Mouse (Mus musculus): ENCODE measurements around the gene Olfr1484. TPM values are rescaled to one million over a fixed set of nuclear protein-coding genes. Genes with fewer than 3 reads are reported as not detected.
"Not testable (repeated sequence)": the region's sequence is repeated elsewhere in the genome, so short reads cannot be mapped to it uniquely, and the experiment has no call there.

Olfr1484 gene
- polyA plus RNA-seq (2015; fragmentation: Nextera tagmentation; extraction: Ambion mirVana), result not detected in 2 replicates

DNA sequence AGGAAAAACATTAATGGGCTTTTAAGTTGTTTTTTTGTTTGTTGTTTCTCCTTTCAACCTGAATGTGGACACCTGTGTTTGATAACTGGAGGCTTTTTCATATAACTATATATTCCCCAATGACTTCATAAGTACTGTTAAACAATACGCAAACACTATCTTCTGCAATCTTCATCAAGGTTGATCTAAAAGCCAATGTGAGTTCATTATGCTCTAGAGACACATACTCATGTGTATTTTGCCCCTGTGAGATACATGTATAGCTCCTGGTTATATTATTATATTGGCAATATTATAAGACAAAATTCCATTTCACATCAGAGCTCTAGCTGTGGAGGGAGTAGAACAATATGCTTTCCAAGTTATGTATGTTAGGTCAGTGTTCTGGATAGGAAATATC is at the start of gene Olfr1484:
Gene Olfr1484 (plus strand): TSS at position 301 of the 400 bp plus-strand sequence.
- Histone ChIP-seq H3K9me3 (no peaks in the 10 kb centered on the region), H3K9ac (no peak within 1 kb of the TSS), H3K4me3 (no peak within 1 kb of the TSS), H3K27ac (no peak within 1 kb of the TSS), H3K4me2 (no peak within 1 kb of the TSS), H3K4me1 (no peaks in the 10 kb centered on the region), H3K36me3 (no peaks in the 10 kb centered on the region), H3K27me3 (no peaks in the 10 kb centered on the region)
- 83% methylated on average over 1 of the region's 1 CpGs for WGBS
- no peak for ATAC-seq (ENCODE audit: insufficient number of reproducible peaks, low FRiP score, low TSS enrichment, low read depth)

- not testable (repeated sequence) for H3K27me3 ChIP-seq; H3K27ac ChIP-seq; H3K9me3 ChIP-seq; H3K4me1 ChIP-seq; H3K36me3 ChIP-seq; ATAC-seq (ENCODE audit: insufficient number of reproducible peaks, low FRiP score, low TSS enrichment, low read depth); H3K4me3 ChIP-seq; H3K9ac ChIP-seq; H3K4me2 ChIP-seq
- WGBS, result 87% methylated on average over 2 of the region's 2 CpGs
These were observed 33.8 kb downstream of the Olfr1484 start, which contains the start of gene Olfr1487 for GRCm38 (mm10) chr19:13617075-13617474. Gene Olfr1487 (plus strand): TSS chr19:13617375.

DNA sequence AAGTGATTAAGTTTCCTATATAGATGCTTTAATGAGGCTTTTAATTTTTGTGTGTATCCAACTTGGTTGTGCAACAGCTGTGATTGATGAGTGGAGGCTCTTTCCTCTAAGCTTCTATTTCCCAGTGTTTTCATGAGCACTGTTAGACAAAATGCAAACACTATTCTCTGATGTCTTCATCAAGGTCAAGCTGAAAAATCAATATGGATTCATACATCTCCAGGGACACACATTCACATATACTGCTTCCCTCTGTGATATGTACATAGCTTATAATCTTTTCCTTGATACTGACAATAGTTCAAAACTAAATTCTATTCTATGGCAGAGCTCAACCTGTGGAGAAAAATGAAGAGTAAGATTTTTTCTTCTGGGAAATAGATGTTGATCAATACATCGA is 48.0 kb downstream of the Olfr1484 start, which contains the start of gene Olfr1489:
Gene Olfr1489 (plus strand): TSS at position 301 of the 400 bp plus-strand sequence.
- no peak within 1 kb of the TSS for H3K4me3 ChIP-seq
- H3K27ac ChIP-seq, result no peak within 1 kb of the TSS
- ATAC-seq (ENCODE audit: insufficient number of reproducible peaks, low FRiP score, low TSS enrichment, low read depth), result no peak
- H3K4me1 ChIP-seq, result no peaks in the 10 kb centered on the region
- no peaks in the 10 kb centered on the region for H3K36me3 ChIP-seq
- no peaks in the 10 kb centered on the region for H3K9me3 ChIP-seq
- H3K9ac ChIP-seq, result no peak within 1 kb of the TSS
- H3K27me3 ChIP-seq, result no peaks in the 10 kb centered on the region
- no peak within 1 kb of the TSS for H3K4me2 ChIP-seq
- 84% methylated on average over 1 of the region's 1 CpGs for WGBS

Small RNA genes within 50 kb of the gene (microRNA-seq; reads per million reads assigned to microRNA genes)
- gene Gm22323 (not detected), gene Gm23931 (not detected)

Other genes with a start within 250 kb of the Olfr1484 start
- not detected in 2 replicates for gene Olfr1466, start 244.6 kb upstream of the Olfr1484 start, polyA plus RNA-seq (2015; fragmentation: Nextera tagmentation; extraction: Ambion mirVana)
- not detected in 2 replicates for gene Olfr1467, start 221.3 kb upstream of the Olfr1484 start, polyA plus RNA-seq (2015; fragmentation: Nextera tagmentation; extraction: Ambion mirVana)
- not detected in 2 replicates for gene Olfr1469, start 175.7 kb upstream of the Olfr1484 start, polyA plus RNA-seq (2015; fragmentation: Nextera tagmentation; extraction: Ambion mirVana)
- not detected in 2 replicates for gene Olfr1471, start 140.1 kb upstream of the Olfr1484 start, polyA plus RNA-seq (2015; fragmentation: Nextera tagmentation; extraction: Ambion mirVana)
- gene Olfr1472, start 127.4 kb upstream of the Olfr1484 start, polyA plus RNA-seq (2015; fragmentation: Nextera tagmentation; extraction: Ambion mirVana), result not detected in 2 replicates
- not detected in 2 replicates for gene Olfr1474, start 113.9 kb upstream of the Olfr1484 start, polyA plus RNA-seq (2015; fragmentation: Nextera tagmentation; extraction: Ambion mirVana)
- not detected in 2 replicates for gene Olfr1475, start 103.3 kb upstream of the Olfr1484 start, polyA plus RNA-seq (2015; fragmentation: Nextera tagmentation; extraction: Ambion mirVana)
- gene Olfr1477, start 83.0 kb upstream of the Olfr1484 start, polyA plus RNA-seq (2015; fragmentation: Nextera tagmentation; extraction: Ambion mirVana), result not detected in 2 replicates
- gene Olfr1480, start 55.6 kb upstream of the Olfr1484 start, polyA plus RNA-seq (2015; fragmentation: Nextera tagmentation; extraction: Ambion mirVana), result not detected in 2 replicates
- not detected in 2 replicates for gene Olfr1487, start 33.9 kb downstream of the Olfr1484 start, polyA plus RNA-seq (2015; fragmentation: Nextera tagmentation; extraction: Ambion mirVana)
- not detected in 2 replicates for gene Olfr1489, start 48.1 kb downstream of the Olfr1484 start, polyA plus RNA-seq (2015; fragmentation: Nextera tagmentation; extraction: Ambion mirVana)
- gene Olfr1490, start 67.6 kb downstream of the Olfr1484 start, polyA plus RNA-seq (2015; fragmentation: Nextera tagmentation; extraction: Ambion mirVana), result not detected in 2 replicates
- gene Olfr1491, start 113.8 kb downstream of the Olfr1484 start, polyA plus RNA-seq (2015; fragmentation: Nextera tagmentation; extraction: Ambion mirVana), result not detected in 2 replicates
- gene Olfr1493-ps1, start 139.8 kb downstream of the Olfr1484 start, polyA plus RNA-seq (2015; fragmentation: Nextera tagmentation; extraction: Ambion mirVana), result not detected in 2 replicates
- gene Olfr1494, start 156.2 kb downstream of the Olfr1484 start, polyA plus RNA-seq (2015; fragmentation: Nextera tagmentation; extraction: Ambion mirVana), result not detected in 2 replicates
- gene Olfr1495, start 181.1 kb downstream of the Olfr1484 start, polyA plus RNA-seq (2015; fragmentation: Nextera tagmentation; extraction: Ambion mirVana), result not detected in 2 replicates
- gene Olfr1496, start 194.4 kb downstream of the Olfr1484 start, polyA plus RNA-seq (2015; fragmentation: Nextera tagmentation; extraction: Ambion mirVana), result not detected in 2 replicates
- gene Olfr1497, start 214.7 kb downstream of the Olfr1484 start, polyA plus RNA-seq (2015; fragmentation: Nextera tagmentation; extraction: Ambion mirVana), result not detected in 2 replicates
- not detected in 2 replicates for gene Olfr1499, start 235.9 kb downstream of the Olfr1484 start, polyA plus RNA-seq (2015; fragmentation: Nextera tagmentation; extraction: Ambion mirVana)
- gene Olfr1500, start 247.0 kb downstream of the Olfr1484 start, polyA plus RNA-seq (2015; fragmentation: Nextera tagmentation; extraction: Ambion mirVana), result not detected in 2 replicates